8 mouse cellular contexts compared by ENCODE assay signal in genomic region chr3:121953049-121953432, GRCm38 (mm10). TPM values are rescaled to one million over a fixed set of nuclear protein-coding genes. Genes with fewer than 3 reads are reported as not detected.
DNase-seq lines count a peak whose midpoint lies in the region.

No protein-coding gene starts in this region.

- peaks cover 3% of the 10 kb centered on the region for H3K36me3 ChIP-seq in embryonic facial prominence, embryonic 10.5 days (replicated peaks)
- no peaks in the 10 kb centered on the region for H3K36me3 ChIP-seq in midbrain, embryonic 10.5 days

- peaks cover 15% of the 10 kb centered on the region for H3K4me1 ChIP-seq in embryonic facial prominence, embryonic 10.5 days
- H3K4me1 ChIP-seq in midbrain, embryonic 10.5 days, result peaks cover 11% of the 10 kb centered on the region

- H3K4me3 ChIP-seq in embryonic facial prominence, embryonic 10.5 days, result peak overlapping the region; percentile 80
- peak overlapping the region; percentile 73 for H3K4me3 ChIP-seq in midbrain, embryonic 10.5 days

- intact Hi-C loops in left cerebral cortex, postnatal 4 days (cut with DNase I), result no loop called here

- peaks cover 41% of the 10 kb centered on the region for H3K27me3 ChIP-seq in embryonic facial prominence, embryonic 10.5 days (replicated peaks; ENCODE audit: low read depth, poor library complexity, severe bottlenecking)
- H3K27me3 ChIP-seq in midbrain, embryonic 10.5 days (ENCODE audit: low read depth, poor library complexity, severe bottlenecking), result peaks cover 43% of the 10 kb centered on the region

- WGBS in embryonic facial prominence, embryonic 10.5 days, result under 1% methylated on average over 44 of the region's 44 CpGs
- under 1% methylated on average over 43 of the region's 44 CpGs for WGBS in midbrain, embryonic 10.5 days

- peak; percentile 95 to 96 for DNase-seq in adrenal gland, postnatal 36 days
- DNase-seq in embryonic facial prominence, embryonic 10.5 days (ENCODE audit: low spot score), result peak; percentile 88
- DNase-seq in heart, adult 11 months, result peak; percentile 99
- DNase-seq in kidney, adult 11 months, result peak; percentile 93
- DNase-seq in left cerebral cortex, postnatal 4 days, result peak; percentile 81
- DNase-seq in midbrain, embryonic 10.5 days (ENCODE audit: low spot score), result peak; percentile 82
- peak; percentile 69 for DNase-seq in right cerebral cortex, postnatal 4 days
- DNase-seq in urinary bladder, postnatal 4 days (ENCODE audit: low spot score in 2 of 2), result peak; percentile 87 to 94

- H3K27ac ChIP-seq in embryonic facial prominence, embryonic 10.5 days (replicated peaks), result peak overlapping the region; percentile 86
- H3K27ac ChIP-seq in midbrain, embryonic 10.5 days (replicated peaks), result peak overlapping the region; percentile 83

- H3K9me3 ChIP-seq in embryonic facial prominence, embryonic 10.5 days, result 0 out of 2 replicates have a peak, but pooled peaks cover 5% of the 10 kb centered on the region
- H3K9me3 ChIP-seq in midbrain, embryonic 10.5 days (replicated peaks), result no peaks in the 10 kb centered on the region; the same call in 1 of the 2 replicates

RNA-seq across cellular contexts. Expression of gene Arhgap29, which starts 0.7 kb away (rescaled TPM):
- 10 to 100 TPM; 60.2 to 60.4 TPM for total RNA-seq in adrenal gland, postnatal 36 days (2021)
- polyA plus RNA-seq in embryonic facial prominence, embryonic 10.5 days (2016; fragmentation: Nextera tagmentation; extraction: Ambion mirVana), result 40.9 and 46.9 TPM in 2 replicates
- total RNA-seq in left cerebral cortex, postnatal 4 days (2021), result 10 to 100 TPM; 50.7 to 56.0 TPM
- 27.0 and 29.3 TPM in 2 replicates for polyA plus RNA-seq in midbrain, embryonic 10.5 days (2016; fragmentation: Nextera tagmentation; extraction: Ambion mirVana)

Comparison
In these comparisons a context has a peak if more than half of its experiments do, and no peak if none do; other contexts are left out.
1. Peak in every context shown above with its lines: DNase-seq, H3K4me3 ChIP-seq and H3K27ac ChIP-seq.